Mouse (Mus musculus) fat pad, adult 2 months (tissue): Measurements from ENCODE around the gene Tmem132c.

ENCODE experiments used
- DNase-seq: peaks from one replicate; pipeline ENCODE4 v3.0.0-alpha.2; 2011; ENCODE audit warnings: low read depth, low spot score; ENCODE audit errors: extremely low read depth

Gene Tmem132c

DNA sequence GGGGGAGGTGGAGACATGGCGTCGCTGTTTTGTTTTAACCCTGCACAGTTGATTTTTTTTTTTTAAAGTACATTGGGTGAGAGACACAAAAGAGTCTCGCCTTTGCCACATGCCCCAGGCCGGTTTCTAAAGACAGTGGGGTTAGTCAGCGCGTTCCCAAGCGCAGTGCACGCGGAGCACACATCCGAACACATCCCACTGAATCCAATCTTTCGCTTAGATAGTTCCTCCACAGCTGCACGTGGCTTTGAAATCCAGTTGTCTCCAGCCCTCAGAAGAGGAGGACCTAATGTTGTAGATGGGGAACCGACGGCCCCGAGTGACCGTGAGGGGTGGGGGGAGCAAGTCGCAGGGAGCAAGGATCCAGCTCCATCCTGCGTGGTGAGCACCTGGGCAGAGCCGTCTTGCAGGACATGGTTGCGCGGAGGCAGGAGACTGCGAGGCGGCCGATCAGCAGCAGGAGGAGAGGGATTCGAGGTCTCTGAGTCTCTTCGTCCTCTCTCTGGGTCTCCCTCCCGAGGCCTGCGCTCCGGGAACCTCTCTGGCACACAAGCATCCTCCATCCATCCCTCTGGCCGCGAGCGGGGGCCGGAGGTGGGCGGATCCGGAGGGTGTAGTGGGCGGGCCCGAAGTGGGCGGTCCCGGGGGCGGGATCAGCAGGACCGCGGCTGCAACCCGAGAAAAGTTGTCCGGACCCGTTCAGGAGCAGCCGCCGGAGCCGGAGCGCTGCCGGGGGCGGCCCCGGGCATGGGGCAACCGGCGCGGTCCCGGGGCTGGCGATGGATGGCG, at the start of gene Tmem132c:
Gene Tmem132c, plus strand, starts transcription at position 673 of the 789 bp plus-strand sequence.
- DNase-seq, result no peak

- DNase-seq, result no peak
Observed at GRCm38 (mm10) chr5:127191881-127192280, 49.7 kb upstream of the Tmem132c start.

DNA sequence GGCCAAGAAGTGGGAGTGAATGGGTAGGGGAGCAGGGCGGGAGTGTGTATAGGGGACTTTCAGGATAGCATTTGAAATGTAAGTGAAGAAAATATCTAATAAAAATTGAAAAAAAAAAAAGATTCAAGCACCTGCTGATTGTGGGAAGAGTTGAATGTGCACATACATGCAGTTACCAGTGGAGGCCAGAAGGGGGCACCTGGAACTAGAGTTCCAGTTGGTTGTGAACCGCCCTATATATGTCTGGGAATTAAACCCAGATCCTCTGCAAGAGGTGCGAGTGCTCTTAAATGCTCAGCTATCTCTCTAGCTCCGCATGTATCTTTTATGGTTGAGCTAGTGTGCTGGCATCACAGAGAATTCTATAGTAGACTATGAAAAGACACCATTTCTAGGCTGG, 42.8 kb upstream of the Tmem132c start:
- no peak for DNase-seq

DNA sequence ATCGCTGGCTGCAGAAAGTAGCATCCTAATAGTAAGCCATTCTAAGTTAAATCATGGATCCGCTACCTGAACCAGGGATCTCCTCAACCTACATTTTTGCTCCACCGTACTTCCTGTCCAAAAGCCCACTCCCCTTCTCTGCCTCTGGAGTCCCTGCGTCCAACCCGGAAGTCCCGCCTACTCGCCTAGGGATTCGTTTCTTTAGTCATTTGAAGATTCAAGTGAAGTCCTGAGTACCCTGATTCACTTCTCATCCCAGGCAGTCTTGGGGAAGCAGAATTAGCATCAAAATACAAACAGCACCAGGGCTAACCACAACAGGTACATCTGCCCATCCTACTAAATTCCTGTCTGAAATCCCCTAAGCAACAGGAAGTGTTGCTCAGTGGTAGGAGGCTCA, 36.7 kb upstream of the Tmem132c start:
- DNase-seq, result no peak

GRCm38 (mm10) chr5:127216389-127216788, 25.2 kb upstream of the Tmem132c start:
- no peak for DNase-seq

DNA sequence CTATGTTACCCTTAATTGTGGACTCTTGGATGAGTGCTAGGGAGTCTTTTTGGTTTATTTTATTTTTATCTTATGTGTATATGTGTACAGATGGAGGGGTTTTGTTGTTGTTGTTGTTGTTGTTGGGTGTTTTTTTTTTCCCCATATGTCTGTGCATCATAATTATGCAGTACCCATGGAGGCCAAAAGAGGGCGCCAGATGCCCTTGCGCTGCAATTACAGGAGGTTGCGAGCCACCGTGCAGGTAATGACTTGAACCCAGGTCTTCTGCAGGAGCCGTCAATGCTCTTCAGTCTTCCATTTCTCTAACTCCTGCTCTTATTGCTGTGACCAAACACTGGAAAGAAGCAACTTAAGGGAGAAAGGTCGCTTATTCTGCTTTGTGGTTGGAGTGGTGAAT, 23.9 kb upstream of the Tmem132c start:
- no peak for DNase-seq

- DNase-seq, result no peak
Observed at GRCm38 (mm10) chr5:127227929-127228595, 13.5 kb upstream of the Tmem132c start.

- DNase-seq, result no peak
Observed at GRCm38 (mm10) chr5:127234715-127235114, 6.9 kb upstream of the Tmem132c start.

DNA sequence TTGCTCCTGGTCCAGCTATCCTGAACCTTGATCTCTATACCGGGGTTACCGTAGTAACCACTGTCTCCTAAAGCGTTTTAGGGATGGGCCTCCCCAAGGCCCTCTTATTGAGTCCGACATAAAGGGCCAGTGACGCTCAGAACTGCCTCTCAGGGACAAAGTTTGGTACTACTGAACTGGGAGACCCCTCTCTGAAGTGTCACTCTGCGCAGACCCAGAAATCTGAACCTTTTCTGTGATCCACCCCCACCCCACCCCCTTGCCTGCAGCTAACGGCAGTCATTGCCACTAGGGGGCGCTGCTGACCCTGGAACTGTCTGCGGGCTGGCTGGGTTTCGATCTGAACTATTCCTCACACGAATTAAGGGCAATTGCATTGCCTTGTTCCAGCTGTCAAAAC, 6.4 kb upstream of the Tmem132c start:
- DNase-seq, result no peak

DNA sequence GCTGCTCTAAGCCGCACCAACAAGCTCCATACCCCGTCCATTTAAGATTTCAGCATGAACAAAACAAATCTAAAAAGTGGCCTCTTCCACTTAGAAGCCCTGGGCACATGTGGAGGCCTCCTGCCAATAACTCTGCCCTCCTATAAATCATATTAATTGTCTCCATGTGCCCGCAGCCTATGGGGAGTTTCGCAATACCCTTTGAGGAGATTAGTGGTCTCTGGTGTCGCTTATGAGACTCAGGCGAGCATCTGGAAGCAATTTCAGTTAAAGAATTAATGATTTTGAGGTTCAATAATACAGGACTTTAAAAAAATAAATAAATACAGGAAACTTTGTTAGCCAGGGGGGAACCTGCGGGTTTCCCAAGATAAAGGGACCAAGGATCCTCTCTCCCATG, 1.9 kb upstream of the Tmem132c start:
- DNase-seq, result no peak

DNA sequence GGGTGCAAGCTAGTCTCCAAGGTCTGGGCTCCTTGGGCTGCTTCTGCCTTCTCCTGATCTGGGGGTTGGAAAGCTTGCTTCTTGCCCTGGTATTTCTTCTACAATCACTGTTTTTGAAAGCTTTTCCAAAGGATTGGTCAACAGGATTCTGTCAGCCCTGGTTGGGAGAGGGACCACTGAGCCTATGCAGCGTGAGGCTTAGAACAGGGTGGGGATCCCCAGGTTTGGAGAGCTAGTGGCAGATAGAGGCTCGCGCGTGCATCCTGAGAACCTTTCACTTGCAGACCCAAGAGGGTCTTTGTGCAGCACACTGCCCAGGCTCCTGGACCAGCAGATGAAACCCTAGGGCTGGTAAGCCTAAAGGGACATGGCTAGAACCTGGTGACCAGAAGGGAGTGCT, 962 bp upstream of the Tmem132c start:
- DNase-seq, result no peak

DNA sequence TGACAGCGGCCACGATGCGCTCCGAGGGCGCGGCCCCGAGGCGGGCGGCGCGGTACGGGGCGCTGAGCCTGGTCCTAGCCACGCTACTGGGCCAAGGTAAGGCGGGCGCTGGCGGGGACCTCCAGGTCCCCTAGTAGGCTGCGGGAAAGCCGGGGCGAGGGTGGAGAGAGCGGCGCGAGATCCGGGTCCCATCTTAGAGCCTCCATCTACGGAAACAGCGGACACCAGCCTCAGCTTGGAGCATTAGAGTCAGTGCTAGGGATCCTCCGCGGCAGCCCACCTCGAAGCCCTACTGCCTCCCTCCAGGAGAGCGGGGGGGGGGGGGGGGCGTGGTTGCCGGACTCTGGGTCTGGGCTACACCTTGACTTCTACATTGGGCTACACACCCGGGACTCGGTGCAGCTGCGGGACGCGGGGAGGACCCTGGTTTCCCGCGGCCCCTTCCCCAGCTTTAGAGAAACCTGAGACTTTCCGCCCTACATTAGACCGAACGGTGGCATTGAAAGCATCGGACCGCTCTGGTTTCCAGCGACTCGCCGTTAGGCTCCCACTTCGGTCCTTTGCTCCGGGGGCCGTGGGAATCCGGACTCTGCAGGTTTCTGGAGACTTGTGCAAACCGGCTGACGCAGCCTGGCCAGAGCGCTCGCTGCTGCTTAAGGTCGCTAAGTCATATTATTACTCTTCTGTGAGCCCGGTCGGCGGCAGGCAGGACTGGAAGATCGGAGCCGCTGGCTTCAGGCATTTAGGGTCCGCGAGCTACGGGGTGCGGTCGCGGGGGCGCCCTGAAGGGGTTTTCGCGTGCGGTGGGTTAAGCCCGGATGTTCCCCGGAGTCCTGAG, 536 bp downstream of the Tmem132c start:
- no peak for DNase-seq

DNA sequence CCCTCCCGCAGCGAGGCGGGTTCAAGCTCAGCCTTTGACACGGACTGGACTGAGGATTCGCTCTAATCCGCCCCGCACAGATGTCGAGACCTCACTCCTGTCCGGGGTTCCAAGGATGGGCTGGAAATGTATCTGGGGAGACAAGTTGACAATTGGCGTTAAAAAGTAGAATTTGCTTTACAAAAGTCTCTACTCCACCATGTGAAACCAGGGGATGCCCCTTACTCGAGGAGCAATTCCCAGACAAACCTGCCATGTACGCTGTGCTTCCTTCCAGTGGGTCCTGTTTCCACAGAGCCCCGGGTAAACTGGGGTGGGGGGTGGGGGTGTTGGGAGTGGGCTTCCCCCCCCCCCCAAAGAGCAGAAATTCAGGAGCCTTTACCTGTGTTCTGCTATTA, 1.2 kb downstream of the Tmem132c start:
- no peak for DNase-seq

- DNase-seq, result no peak
Observed at GRCm38 (mm10) chr5:127243209-127243608, 1.6 kb downstream of the Tmem132c start.

DNA sequence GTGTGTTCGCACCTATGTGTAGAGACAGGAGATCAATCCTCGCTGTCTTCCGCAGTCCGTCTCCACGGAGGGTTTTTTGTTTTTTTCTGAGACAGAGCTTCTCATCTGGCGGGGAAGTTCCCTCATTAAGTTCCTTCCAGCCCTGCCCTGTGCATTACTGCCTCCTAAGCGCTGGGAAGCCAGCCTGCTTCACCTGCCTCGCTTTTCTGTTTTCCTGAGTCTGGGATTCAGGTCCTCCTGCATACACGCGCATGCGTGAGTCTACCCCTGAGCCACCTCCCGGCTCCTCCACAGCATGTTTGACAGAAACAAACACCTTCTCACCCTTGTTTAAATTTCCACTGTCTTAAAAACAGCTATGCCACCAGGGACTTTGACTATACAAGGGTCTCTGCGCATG, 2.0 kb downstream of the Tmem132c start:
- no peak for DNase-seq

DNA sequence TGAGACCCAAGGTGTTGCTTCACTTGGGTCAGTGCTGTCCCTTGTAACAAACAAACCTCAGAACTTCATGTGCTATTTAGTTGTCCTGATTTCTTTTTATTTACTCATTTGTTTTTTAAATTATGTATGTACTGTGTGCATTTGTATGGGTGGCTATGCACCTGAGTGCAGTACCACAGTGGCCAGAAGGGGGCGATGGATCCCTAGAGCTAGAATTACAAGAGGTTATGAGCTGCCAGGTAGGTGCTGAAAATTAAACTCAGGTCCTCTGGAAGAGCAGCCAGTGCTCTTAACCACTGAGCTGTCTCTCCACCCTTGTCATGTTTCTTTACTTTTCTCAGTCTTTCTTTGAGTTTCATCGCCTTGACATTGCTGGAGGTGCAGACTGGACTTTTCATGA, 11.7 kb downstream of the Tmem132c start:
- DNase-seq, result no peak

DNA sequence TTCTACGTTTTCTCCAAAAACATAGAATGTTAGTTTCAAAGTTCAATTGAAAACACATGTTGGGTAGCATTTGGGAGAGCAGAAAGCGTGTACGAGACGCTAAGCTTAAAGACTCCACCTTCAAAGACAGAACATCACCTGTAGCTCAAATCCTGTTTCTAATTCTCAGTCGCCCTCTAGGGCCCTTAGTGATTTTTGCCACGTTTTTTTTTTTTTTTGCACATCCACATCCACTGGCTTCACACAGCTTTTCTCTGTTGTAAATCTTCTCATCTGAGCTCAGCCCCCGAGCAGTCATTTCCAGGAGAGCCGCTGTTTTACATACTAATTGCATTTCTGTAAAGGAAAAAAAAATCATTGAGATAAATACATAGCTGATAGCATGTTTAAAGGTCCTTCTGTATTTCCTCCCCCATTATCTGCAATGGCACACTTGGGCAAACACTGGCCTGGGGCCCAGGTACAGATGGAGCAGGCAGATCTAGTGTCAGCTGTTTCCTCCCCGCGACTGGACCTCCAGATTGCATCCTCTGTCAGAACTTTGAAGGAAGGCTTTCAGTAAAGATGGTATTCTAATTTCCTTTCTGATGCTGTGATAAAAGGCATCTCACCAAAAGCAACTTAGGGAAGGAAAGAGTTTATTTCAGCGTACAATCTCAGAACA, 15.5 kb downstream of the Tmem132c start:
- no peak for DNase-seq

DNA sequence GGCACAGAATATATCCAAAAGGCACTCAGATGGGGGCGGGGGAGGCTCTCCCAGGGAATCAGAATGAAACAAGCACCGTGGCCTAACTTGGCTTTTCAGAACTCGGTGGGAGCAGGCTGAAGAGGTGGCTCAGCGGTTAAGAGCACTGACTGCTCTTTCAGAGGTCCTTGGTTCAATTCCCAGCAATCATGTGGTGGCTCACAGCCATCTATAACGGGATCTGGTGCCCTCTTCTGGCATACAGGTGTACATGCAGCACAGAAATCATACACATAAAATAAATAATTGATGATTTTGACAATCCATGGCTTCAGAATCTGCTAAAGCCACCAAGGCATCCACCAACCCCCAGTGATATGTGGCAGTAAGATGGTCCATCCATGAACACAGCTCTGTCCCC, 20.5 kb downstream of the Tmem132c start:
- no peak for DNase-seq

DNA sequence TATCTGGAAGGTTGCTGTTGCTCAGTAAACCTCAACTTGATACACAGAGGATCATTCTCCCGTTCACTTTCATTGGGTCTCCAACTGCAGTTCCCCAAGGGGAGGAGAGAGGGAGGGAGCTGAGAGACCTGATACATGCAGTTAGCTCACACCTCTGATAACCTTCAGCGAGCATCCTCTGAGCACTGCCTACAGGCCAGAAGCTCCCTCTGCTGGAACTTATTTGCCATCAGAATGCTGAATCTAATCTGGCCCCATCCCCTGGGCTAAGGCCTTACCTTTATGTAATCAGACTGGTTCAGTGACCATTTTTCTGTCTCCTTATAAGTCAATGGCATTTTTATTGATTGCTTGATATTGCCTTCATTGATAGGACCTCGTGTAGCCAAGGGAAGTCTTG, 29.5 kb downstream of the Tmem132c start:
- DNase-seq, result no peak

DNA sequence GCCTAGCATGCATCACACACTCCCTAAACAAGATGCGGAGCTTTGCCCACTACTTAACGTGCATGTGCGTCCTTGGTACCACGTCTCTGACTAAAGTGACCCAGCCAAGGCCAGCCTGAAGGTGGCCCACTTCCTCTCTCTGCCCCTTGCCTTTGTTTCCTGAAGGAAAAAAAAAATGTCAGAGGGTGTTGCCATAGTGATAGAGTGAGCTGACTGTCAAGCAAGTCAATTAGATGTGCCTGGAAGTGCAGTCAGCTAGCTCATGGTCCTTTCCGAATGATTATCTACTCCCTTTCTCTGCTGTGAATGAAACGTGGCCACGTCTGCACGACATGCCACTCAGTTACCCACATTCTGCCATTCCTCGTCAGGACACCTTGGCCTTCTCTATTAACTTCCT, 37.9 kb downstream of the Tmem132c start:
- DNase-seq, result no peak

DNA sequence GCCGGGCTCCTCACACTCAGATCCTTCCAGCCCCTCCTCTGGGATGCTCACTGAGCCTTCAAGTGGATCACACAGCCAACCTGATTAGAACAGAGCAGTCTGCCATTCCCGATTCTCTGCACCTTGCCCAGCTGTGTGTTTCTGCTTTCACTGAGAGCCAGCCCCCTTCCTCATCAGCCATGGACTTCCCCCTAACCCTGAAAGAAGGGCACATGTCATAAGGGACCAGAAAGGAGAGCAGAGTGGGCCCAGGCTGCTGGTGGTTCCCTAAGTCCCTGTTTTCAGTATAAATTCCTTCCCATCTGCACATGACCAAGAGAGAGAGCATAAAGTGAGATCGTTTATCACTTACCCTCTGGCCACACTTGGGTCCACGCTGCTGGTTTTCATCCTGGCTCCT, 39.6 kb downstream of the Tmem132c start:
- DNase-seq, result no peak
